ENCODE assay signal across 12 mouse cellular contexts in genomic region chr9:32595076-32595820, GRCm38 (mm10). TPM values are rescaled to one million over a fixed set of nuclear protein-coding genes. Genes with fewer than 3 reads are reported as not detected.
DNase-seq lines count a peak whose midpoint lies in the region; ATAC-seq and TF ChIP-seq lines count a peak whose summit lies in the region.
"Had no signal": no experiment of that assay in that cellular context is flagged by ENCODE, and none has a peak within 500 bp of the region (broad histone marks: within the 10 kb centered on the region; RNA-seq: fewer than 3 reads in every experiment).

No protein-coding gene starts in this region.

- DNase-seq in heart, adult 9 months (ENCODE audit: low spot score in 2 of 2), result peak; percentile 52 to 63
- no peak for DNase-seq in lung, postnatal 14 days
- no peak for DNase-seq in adipocyte (ENCODE audit: low spot score)
- no peak for DNase-seq in MN1 (ENCODE audit: low spot score)
- DNase-seq: cerebellum, adult 18-20 months; lung, embryonic 14.5 days had no signal

- WGBS in heart, embryonic 12.5 days, result 51% methylated on average over 7 of the region's 7 CpGs
- WGBS in lung, embryonic 16.5 days, result 46% methylated on average over 7 of the region's 7 CpGs
- 53% methylated on average over 7 of the region's 7 CpGs for WGBS in heart, embryonic 16.5 days

- peaks cover 27% of the 10 kb centered on the region for H3K4me1 ChIP-seq in heart, embryonic 12.5 days (replicated peaks)
- peaks cover 13% of the 10 kb centered on the region for H3K4me1 ChIP-seq in lung, embryonic 16.5 days (replicated peaks; ENCODE audit: control insufficient read depth, insufficient read depth, low read length)
- peaks cover 17% of the 10 kb centered on the region for H3K4me1 ChIP-seq in heart, embryonic 16.5 days (ENCODE audit: control insufficient read depth, insufficient read depth, low read length)

- no peak for TF ChIP-seq POLR2A in myocyte (IDR thresholded peaks at IDR 0.05; ENCODE audit: insufficient read length, low read depth)

- no peak overlapping the region for H3K4me3 ChIP-seq in heart, embryonic 12.5 days
- no peak overlapping the region for H3K4me3 ChIP-seq in lung, embryonic 16.5 days (ENCODE audit: low read length)
- no peak overlapping the region for H3K4me3 ChIP-seq in heart, embryonic 16.5 days (ENCODE audit: low read length)
- no peak overlapping the region for H3K4me3 ChIP-seq in myocyte
- H3K4me3 ChIP-seq: midbrain, embryonic 15.5 days had no signal

- H3K36me3 ChIP-seq in heart, embryonic 12.5 days, result no peaks in the 10 kb centered on the region
- H3K36me3 ChIP-seq in lung, embryonic 16.5 days (ENCODE audit: control insufficient read depth, insufficient read depth, low read length), result no peaks in the 10 kb centered on the region
- H3K36me3 ChIP-seq in heart, embryonic 16.5 days (ENCODE audit: control insufficient read depth, insufficient read depth), result no peaks in the 10 kb centered on the region
- H3K36me3 ChIP-seq in myocyte (ENCODE audit: control insufficient read depth, insufficient read depth), result no peaks in the 10 kb centered on the region
- H3K36me3 ChIP-seq: midbrain, embryonic 15.5 days had no signal

- H3K9me3 ChIP-seq in heart, embryonic 12.5 days (replicated peaks), result no peaks in the 10 kb centered on the region
- no peaks in the 10 kb centered on the region for H3K9me3 ChIP-seq in lung, embryonic 16.5 days (ENCODE audit: control insufficient read depth, low read length)
- no peaks in the 10 kb centered on the region; the same call in 1 of the 2 replicates for H3K9me3 ChIP-seq in heart, embryonic 16.5 days (replicated peaks; ENCODE audit: control insufficient read depth, low read length)
- H3K9me3 ChIP-seq: midbrain, embryonic 15.5 days had no signal

- no peak overlapping the region for H3K27ac ChIP-seq in heart, embryonic 12.5 days (ENCODE audit: poor library complexity, severe bottlenecking)
- peak overlapping the region; percentile 28; the same call in 1 of the 2 replicates for H3K27ac ChIP-seq in lung, embryonic 16.5 days (ENCODE audit: low read length)
- peak overlapping the region; percentile 67 for H3K27ac ChIP-seq in heart, embryonic 16.5 days (ENCODE audit: low read length)
- H3K27ac ChIP-seq: midbrain, embryonic 15.5 days; stomach, postnatal 0 days had no signal

- no peaks in the 10 kb centered on the region for H3K79me2 ChIP-seq in myocyte (ENCODE audit: control insufficient read depth, insufficient read depth)

- H3K9ac ChIP-seq in heart, embryonic 12.5 days, result no peak overlapping the region
- no peak overlapping the region for H3K9ac ChIP-seq in lung, embryonic 16.5 days (ENCODE audit: low read length)
- no peak overlapping the region for H3K9ac ChIP-seq in heart, embryonic 16.5 days (ENCODE audit: low read length)
- H3K9ac ChIP-seq: lung, embryonic 14.5 days; midbrain, embryonic 15.5 days had no signal

- no peak; the same call in 1 of the 2 replicates for ATAC-seq in heart, embryonic 12.5 days (ENCODE audit: insufficient number of reproducible peaks, low FRiP score)
- ATAC-seq in lung, embryonic 16.5 days (ENCODE audit: low read depth), result no peak
- ATAC-seq in heart, embryonic 16.5 days (replicated peaks; ENCODE audit: extremely low read depth, insufficient read depth, low FRiP score), result no peak
- ATAC-seq: midbrain, embryonic 15.5 days had no signal

- no peak overlapping the region for H3K4me2 ChIP-seq in heart, embryonic 12.5 days
- no peak overlapping the region for H3K4me2 ChIP-seq in lung, embryonic 16.5 days (ENCODE audit: low read depth, low read length)
- H3K4me2 ChIP-seq in heart, embryonic 16.5 days (ENCODE audit: low read depth, low read length), result no peak overlapping the region
- H3K4me2 ChIP-seq in myocyte (ENCODE audit: low read depth), result peak overlapping the region; percentile 24
- H3K4me2 ChIP-seq: lung, embryonic 14.5 days; midbrain, embryonic 15.5 days had no signal

- H3K27me3 ChIP-seq in heart, embryonic 12.5 days (replicated peaks), result no peaks in the 10 kb centered on the region
- no peaks in the 10 kb centered on the region for H3K27me3 ChIP-seq in lung, embryonic 16.5 days (ENCODE audit: control insufficient read depth, insufficient read depth, low read depth, low read length)
- no peaks in the 10 kb centered on the region for H3K27me3 ChIP-seq in heart, embryonic 16.5 days (ENCODE audit: control insufficient read depth, insufficient read depth, low read length)
- no peaks in the 10 kb centered on the region for H3K27me3 ChIP-seq in myocyte (ENCODE audit: control insufficient read depth, insufficient read depth, insufficient read length)

- H3ac ChIP-seq in myocyte (ENCODE audit: control insufficient read depth, insufficient read length), result no peak overlapping the region

TF ChIP-seq in myocyte, 11 proteins besides CTCF, POLR2A, EP300 and RAD21:
- no peak for TF ChIP-seq MYOG (IDR thresholded peaks at IDR 0.05; ENCODE audit: control insufficient read depth in 1 of 3, insufficient read depth in 1 of 3, insufficient read length in 2 of 3, low read depth in 2 of 3)
- TF ChIP-seq TCF12 (IDR thresholded peaks at IDR 0.05; ENCODE audit: insufficient read depth, poor library complexity, severe bottlenecking), result no peak
- no peak for TF ChIP-seq REST (IDR thresholded peaks at IDR 0.05; ENCODE audit: insufficient read depth, insufficient read length)
- no peak for TF ChIP-seq SRF (IDR thresholded peaks at IDR 0.05; ENCODE audit: control insufficient read depth, insufficient read length, low read depth)

RNA-seq across cellular contexts. Expression of gene Ets1, which starts 40.8 kb away (rescaled TPM):
- 65.6 and 68.1 TPM in 2 replicates for polyA plus RNA-seq in heart, embryonic 12.5 days (2016; fragmentation: Nextera tagmentation; extraction: Ambion mirVana)
- polyA plus RNA-seq in lung, embryonic 16.5 days (2015; fragmentation: Nextera tagmentation; extraction: Ambion mirVana), result 108 and 115 TPM in 2 replicates
- 59.0 and 66.7 TPM in 2 replicates for polyA plus RNA-seq in heart, embryonic 16.5 days (2015; fragmentation: Nextera tagmentation; extraction: Ambion mirVana)
- 5.4 TPM for polyA plus RNA-seq in myocyte (2012; fragmentation: generic; extraction: Trizol)

RNA-seq across cellular contexts. Expression of gene Fli1, which starts 52.6 kb away (rescaled TPM):
- 20.1 and 20.2 TPM in 2 replicates for polyA plus RNA-seq in heart, embryonic 12.5 days (2016; fragmentation: Nextera tagmentation; extraction: Ambion mirVana)
- polyA plus RNA-seq in lung, embryonic 16.5 days (2015; fragmentation: Nextera tagmentation; extraction: Ambion mirVana), result 32.8 and 34.9 TPM in 2 replicates
- 20.1 and 23.4 TPM in 2 replicates for polyA plus RNA-seq in heart, embryonic 16.5 days (2015; fragmentation: Nextera tagmentation; extraction: Ambion mirVana)
- polyA plus RNA-seq in myocyte (2012; fragmentation: generic; extraction: Trizol), result not detected

Comparison
In these comparisons a context has a peak if more than half of its experiments do, and no peak if none do; other contexts are left out.
1. DNase-seq: peak in heart, adult 9 months (2 of 2); none in lung, postnatal 14 days (single experiment), adipocyte (single experiment) and MN1 (single experiment).
2. RNA of gene Fli1, which starts 52.6 kb away (polyA plus RNA-seq): 32.8 to 34.9 TPM in lung, embryonic 16.5 days, 20.1 to 23.4 TPM in heart, embryonic 16.5 days and 20.1 to 20.2 TPM in heart, embryonic 12.5 days; not detected in myocyte (single experiment); every median in the first group is over 10 times any median in the second.